Mouse (Mus musculus): ENCODE measurements around the gene Rab34.
A peak's percentile ranks its signal among the peaks of the same experiment; 100 is the strongest.

Rab34 gene

DNA sequence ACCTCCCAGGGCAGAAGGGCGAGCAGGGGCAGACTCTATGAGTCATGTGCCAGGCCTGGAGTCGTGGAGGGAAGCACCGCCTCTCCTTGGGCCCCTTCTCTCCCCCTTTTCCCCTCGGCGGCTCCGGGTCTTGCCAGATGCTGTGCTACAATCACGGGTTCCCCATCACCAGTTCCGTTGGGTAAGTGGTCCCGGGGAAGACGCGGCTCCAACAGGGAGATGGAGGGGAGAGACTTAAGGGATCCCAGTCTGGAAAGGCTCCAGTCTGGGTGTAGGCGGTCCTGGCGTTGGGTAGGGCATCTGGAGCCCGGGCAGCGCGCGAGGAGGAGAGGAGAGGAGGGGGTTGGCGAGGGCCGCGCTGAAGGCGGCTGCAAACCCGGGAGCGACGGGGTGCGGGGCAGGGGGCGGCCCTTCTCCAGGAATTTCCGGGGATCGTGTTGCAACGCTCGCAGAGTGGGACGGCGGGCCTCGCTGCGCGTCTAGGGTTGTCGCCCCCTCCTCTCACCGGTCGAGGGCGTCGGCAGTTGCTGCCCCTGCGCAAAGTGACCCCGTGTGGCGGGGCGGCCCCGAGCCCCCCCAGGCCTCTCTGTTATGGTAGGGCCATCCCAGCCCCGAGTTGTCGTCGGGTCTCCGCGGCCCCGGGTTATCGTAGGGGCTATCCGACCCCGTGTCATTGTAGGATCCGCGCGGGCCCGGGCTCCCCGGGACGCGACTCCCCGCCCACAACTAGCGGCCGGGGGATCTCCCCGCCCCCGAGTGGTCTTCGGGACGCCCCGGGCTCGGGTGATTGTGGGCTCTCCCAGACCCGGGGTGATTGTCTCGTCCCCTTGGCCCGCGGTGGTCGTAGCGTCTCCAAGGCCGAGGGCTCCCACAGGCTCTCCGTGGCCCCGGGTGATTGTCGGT, at the start of gene Rab34:
TSS of gene Rab34 (plus strand) at position 100 of the 903 bp plus-strand sequence.
- no peak for DNase-seq (ENCODE audit: low read depth in 2 of 2, low spot score in 2 of 2)

DNA sequence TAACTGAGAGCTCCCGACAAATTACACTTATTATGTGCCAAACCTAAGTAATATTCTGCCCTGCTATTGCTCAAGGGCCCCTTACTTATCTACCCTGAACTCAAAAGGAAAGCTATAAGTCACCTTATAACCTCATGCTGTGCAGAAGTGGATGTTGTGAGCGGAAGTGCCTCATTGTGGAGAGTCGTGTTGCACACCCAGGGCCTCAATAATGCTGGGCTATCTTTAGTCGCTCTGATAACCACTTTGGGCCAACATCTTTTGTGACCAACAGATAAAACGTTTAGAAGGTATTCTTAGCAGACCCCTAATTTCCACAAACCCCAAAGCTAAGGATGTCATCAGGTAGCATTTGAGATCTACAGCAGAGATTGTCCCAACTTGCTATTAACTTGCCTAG, 47.6 kb upstream of the Rab34 start:
- DNase-seq (ENCODE audit: low read depth in 2 of 2, low spot score in 2 of 2) = no peak

DNA sequence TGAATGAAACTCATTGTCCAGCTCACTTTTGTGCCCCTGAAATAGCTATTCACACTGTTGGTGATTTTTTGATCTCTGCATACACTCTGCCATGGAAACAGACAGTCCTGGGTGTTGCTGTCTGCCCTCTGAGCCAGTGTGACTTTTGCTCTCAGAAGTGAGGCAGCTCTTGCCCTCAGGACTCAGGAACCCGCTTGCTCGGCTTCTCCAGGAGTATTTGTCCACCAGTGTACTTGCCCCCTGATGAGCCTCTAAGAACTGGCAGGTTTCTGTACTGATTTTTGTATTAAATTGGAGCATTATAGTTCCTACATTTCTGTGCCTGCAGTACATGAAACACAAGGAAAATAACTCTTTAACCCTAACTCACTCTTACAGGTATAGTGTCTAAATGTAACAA, 44.7 kb upstream of the Rab34 start:
- no peak for DNase-seq (ENCODE audit: low read depth in 2 of 2, low spot score in 2 of 2)

DNA sequence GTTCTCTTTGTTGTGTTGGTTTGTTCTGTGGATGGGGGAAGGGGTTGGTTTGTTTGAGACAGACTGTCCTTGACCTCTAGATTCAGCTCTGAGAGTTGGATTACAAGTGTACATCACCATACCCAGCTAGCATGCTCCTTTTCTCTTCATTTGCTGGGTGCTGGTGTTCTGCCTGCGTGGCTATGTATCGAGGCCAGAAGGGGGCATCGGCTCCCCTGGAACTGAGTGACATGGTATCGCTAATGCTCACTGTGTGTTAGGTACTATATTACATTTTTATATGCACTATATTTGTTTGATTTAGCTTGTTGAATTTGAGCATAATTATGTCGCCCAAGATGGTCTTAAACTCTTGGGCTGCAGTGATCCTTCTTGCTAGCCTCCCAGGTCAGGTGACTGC, 42.1 kb upstream of the Rab34 start:
- no peak for DNase-seq (ENCODE audit: low read depth in 2 of 2, low spot score in 2 of 2)

DNA sequence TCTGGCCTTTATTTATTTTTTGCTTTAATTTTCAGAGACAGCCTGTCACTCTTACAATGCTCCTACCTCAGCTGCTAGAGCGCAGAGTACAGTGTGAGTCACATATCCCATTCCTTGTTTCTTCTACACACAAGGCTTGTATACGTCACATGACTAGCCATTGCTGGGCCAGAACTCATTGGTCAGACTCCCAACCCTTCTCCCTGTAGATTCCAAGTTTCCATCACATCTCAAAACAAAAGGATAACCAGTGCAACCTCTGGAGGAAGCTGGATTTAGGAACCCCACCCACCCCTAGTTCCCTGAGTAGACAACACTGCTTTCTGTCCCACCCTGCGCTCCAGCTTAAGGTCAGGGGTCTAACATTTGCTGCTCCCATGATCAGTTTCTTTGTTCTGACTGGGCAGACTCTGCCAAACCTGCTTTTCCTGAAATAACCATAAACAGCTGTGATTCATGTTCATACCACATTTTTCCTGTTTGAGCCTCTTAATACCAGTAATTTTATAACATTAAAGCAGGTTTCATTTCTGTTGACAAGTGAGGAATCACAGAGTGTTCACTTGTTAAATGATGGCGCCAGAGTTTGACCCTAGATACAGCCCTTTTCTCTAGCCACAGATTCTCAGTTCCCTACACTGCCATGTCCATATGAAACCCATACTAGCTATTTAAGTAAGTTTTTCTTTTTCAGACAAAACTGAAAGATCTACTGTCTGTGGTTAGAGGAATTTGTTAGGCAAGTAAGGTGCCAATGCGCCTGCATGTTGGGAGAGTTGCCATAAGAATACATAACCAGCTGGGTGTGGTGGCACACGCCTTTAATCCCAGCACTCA, 41.3 kb upstream of the Rab34 start:
- DNase-seq (ENCODE audit: low read depth in 2 of 2, low spot score in 2 of 2) = no peak

DNA sequence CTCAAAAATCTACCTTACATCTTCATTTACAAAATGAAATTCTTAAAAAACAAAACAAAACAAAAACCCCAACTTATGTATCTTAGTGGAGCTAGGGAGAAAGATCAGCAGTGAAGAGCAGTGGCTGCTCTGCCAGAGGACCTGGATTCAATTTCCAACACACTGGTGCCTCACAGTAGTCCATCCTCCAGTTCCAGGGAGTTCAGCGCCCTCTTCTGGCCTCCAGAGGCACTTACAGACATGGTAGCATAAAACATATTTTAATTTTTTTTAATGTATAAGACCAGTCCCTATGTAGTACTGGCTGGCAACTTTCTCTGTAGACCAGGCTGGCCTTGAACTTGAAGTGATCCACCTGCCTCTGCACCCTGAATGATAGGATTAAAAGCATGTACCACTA, 37.1 kb upstream of the Rab34 start:
- no peak for DNase-seq (ENCODE audit: low read depth in 2 of 2, low spot score in 2 of 2)

DNA sequence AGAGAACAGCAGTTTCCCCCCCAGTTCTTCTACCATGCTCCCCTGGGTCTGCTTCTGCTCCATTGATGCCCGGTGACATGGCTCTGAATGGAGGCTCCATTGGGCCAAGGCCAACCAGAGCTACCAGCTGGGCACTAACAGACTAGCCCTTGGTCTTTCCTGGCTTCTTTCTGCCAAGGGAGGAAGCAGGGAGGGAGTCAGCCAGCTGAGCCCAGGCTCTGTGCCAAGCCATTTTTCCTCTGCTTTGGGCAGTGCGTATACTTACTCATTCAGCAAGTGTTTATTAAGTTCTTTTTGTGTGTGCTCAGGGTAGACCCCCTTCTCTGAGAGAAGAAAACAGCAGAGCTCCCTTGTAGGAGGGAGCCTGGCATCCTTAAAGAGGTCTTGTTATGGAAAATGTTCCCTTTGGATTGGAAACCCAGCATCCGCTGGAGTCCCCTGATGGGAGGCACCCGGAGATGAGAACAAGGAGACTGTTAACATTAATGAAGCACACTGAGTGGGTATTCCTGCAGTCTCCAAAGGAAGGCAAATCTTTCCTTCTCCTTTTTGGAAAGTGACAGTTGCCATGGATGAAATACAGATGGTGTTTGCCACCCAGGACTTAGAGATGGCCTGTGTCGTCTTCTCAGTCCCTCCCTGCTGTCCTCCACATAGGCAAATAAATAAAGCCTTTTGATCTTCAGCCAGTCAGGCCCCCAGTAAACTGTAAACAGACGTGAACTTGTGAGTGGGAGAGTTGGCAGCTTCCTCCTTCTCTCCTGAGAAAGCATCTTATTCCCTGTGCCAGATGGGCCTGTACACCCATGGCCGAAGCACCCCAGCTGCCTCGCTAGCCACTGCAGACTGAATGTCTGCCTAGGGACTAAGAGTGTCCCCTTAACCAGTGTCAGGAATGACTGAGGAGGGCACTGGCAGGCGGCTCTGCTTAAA, 35.7 kb upstream of the Rab34 start:
- no peak for DNase-seq (ENCODE audit: low read depth in 2 of 2, low spot score in 2 of 2)

DNA sequence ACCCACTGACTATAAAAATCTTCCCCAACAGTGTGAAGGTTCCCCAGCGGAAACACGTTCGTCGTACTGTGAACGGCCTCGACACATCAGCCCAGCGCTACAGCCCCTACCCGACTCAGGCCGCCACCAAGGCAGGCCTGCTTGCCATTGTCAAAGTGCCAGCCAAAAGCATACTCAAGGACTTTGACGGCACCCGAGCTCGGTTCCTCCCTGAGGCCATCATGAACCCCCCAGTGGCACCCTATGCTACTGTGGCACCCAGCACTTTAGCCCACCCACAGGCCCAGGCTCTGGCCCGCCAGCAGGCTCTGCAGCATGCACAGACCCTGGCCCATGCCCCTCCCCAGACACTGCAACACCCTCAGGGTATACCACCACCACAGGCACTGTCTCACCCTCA, 34.5 kb upstream of the Rab34 start:
- DNase-seq (ENCODE audit: low read depth in 2 of 2, low spot score in 2 of 2) = no peak

DNA sequence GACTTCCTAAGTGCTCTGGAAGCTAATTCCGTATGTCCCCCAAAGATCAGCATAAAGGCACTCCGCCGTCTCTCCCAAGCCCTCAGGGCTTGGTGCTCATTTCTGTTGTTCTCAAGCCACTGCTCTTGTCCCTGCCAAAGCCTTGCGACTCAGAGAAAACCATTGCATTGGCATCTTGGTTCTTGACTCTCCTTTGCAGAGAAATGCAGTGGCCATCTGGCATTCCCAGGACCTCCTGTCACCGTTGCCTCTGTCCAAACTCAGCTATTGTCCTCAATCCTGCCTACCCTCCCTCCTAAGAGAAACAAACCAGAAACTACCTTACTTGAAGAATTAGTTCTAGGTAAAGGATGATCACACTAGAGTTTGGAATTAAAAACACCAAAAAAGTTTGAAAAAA, 32.6 kb upstream of the Rab34 start:
- no peak for DNase-seq (ENCODE audit: low read depth in 2 of 2, low spot score in 2 of 2)

DNA sequence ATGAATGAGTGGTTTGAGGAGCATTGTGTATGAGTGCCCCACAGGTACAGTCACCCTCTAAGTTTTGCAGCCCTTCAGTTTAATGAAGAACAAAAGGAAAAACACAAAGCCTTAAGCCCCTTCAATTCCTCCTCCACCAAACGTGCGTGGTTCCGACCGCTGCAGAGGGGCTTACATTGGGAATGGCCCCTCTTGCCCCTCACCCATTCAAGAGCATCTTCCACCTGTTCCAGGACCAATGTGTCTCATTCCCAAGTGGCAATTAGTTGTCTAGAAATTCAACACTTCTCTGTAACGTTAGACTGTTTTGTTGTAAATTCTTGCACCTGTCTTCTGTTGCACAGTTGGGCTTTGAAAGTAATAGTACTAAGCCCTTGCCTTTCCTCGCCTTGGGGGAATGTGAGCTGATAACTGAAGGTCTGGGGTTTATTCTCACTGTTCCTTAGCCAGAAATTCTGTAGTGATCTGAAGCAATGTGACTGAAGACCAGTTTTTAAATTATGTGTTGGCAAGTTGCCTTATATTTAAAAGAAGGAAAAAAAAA, 32.0 kb upstream of the Rab34 start:
- no peak for DNase-seq (ENCODE audit: low read depth in 2 of 2, low spot score in 2 of 2)

DNA sequence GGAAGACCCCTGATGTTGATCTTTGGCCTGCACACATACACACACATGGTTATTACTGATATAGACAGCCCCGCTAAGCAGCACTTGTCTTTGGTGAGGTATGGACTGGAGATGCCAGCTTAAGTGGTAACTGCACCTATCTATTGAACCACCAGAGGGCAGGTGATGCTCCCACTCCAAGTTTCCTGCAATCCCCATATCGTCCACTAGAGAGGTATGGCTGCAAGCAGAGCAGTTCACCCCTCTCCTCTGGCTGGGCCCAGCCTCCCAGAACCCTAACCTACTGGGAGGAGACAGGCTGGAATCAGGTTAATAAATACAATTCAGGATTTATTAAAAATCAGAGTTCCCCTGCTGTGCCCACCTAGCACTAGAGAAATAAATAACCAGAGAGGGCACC, 29.1 kb upstream of the Rab34 start:
- peak; percentile 78 to 88 for DNase-seq (ENCODE audit: low read depth in 2 of 2, low spot score in 2 of 2)

DNA sequence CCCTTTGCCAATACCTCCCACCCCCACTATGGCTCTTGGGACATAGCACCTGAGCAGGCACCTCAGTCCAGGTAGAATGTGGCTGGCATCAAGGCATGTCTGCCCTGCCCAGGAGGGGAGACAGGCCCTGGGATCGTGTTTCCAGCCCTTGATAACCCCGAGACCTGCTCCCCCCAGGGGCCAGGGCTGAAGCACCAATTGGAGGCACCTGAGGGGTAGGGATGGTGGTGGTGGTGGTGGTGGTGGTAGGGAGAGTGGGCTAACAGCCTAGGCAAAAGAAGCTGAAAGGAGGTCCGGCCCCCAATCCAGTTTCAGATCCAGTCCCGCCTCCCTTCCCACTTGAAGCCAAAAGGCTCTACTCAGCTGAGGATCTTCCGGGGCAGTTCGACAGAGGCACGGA, 28.7 kb upstream of the Rab34 start:
- no peak for DNase-seq (ENCODE audit: low read depth in 2 of 2, low spot score in 2 of 2)

DNA sequence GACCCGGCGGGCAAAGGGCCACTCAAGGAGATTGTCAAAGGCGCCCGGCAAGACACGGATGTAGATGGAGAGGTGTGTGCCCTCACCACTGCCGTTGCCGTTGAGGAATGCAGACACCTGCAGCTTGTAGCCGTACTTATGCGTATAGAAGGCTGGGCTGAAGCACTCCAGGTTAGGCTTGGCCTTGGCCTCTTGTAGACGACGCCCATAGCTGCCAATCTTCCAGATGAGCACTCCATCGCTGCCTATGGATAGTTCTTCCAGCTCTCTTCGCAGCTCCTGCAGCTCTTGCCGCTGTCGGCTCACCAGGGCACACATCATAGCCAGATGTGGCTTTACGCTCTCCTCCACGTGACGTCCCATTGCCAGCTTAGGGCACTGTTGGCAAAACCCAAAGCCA, 28.1 kb upstream of the Rab34 start:
- DNase-seq (ENCODE audit: low read depth in 2 of 2, low spot score in 2 of 2) = no peak

DNA sequence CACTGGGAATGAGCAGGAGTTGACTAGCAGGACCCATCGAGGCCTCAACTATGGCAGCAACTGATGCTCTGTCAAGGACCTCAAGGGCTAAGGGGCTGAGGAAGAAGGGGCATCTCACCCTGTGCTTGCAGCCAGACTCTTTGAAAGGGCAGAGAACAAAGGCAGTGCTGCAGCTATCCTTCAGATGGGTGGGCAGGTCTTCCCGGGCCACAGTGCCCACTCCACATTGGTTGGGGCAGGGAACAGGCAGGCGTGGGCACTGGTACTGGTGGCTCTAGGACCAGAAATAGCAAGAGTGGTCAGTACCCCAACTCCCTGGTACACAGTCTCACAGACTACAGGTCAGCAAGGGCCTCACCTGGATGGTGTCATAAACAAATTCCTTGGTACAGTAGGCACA, 27.6 kb upstream of the Rab34 start:
- no peak for DNase-seq (ENCODE audit: low read depth in 2 of 2, low spot score in 2 of 2)

DNA sequence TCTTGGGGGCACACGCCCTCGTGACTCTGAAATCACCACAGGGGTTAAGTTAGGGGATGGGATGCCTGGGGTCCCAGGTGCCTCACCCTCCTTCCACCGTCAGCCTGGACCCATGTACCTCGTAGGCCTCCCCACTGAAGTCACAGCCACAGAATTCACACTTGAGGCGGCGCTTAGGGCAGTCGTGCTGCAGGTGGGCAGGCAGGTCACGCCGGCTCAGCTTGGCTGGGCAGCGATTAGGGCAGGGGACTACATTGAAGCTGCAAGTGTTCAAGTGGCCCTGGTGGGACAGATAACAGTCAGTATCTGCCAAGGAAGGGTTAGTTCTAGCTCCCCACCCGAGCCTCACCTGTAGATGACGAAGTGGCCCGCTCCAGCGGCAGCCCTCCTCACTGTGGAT, 27.1 kb upstream of the Rab34 start:
- no peak for DNase-seq (ENCODE audit: low read depth in 2 of 2, low spot score in 2 of 2)

DNA sequence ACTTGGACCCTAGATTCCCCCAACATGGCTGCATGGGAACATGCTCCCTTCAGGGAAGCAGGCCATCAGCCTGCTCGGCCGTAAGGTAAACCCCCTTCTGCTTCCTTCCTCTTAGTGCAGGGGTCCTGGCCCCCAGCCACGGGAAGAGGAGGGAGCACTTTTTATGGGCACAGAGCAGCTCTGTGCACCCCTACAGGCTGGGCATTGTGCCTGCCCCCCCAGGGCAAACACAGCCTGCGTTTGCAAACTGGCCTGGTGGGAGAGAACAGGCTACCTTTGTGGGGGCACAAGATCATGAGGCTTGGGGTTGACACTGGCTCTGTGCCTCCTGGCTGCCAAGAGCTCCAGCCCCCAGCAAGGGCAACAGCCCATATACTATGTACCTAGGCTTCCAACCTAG, 26.3 kb upstream of the Rab34 start:
- DNase-seq (ENCODE audit: low read depth in 2 of 2, low spot score in 2 of 2) = no peak

DNA sequence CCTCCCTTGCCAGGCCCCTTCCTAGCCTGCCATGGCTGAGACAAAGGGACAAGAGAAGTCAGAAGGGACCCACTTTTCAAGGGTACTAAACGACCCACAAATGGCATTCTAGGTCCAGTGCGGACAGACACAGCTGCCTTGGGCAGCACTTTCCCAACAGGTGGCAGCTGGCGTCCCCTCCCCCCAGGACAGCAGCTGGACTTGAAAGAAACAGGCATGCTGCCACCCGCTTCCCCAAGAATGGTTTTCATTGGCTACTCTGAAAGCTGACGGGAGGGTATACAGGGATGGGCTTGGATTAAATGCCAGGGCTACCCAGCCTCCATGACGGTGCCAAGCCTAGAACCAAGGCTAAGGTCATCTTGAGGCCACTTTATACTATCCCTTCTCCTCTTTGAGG, 25.7 kb upstream of the Rab34 start:
- DNase-seq (ENCODE audit: low read depth in 2 of 2, low spot score in 2 of 2) = no peak

DNA sequence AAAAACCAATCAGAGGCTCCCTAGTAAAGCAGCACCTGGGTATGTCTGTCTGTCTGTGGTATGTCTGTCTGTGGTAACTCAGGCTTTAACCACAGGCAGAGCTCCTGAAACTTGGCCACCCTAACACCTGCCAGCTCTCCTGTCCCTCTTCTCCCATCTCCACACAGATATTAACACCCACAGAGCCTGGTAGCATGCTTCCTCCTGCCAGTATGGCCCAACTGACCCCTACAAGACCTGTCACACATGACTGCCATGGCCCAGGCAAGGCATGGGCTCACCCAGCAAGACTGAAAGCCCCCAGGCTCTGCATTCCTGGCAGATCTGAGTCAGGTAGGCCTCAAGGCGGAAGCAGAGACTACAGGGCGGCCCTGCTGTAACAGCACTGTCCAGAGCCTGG, 25.2 kb upstream of the Rab34 start:
- DNase-seq (ENCODE audit: low read depth in 2 of 2, low spot score in 2 of 2) = no peak

DNA sequence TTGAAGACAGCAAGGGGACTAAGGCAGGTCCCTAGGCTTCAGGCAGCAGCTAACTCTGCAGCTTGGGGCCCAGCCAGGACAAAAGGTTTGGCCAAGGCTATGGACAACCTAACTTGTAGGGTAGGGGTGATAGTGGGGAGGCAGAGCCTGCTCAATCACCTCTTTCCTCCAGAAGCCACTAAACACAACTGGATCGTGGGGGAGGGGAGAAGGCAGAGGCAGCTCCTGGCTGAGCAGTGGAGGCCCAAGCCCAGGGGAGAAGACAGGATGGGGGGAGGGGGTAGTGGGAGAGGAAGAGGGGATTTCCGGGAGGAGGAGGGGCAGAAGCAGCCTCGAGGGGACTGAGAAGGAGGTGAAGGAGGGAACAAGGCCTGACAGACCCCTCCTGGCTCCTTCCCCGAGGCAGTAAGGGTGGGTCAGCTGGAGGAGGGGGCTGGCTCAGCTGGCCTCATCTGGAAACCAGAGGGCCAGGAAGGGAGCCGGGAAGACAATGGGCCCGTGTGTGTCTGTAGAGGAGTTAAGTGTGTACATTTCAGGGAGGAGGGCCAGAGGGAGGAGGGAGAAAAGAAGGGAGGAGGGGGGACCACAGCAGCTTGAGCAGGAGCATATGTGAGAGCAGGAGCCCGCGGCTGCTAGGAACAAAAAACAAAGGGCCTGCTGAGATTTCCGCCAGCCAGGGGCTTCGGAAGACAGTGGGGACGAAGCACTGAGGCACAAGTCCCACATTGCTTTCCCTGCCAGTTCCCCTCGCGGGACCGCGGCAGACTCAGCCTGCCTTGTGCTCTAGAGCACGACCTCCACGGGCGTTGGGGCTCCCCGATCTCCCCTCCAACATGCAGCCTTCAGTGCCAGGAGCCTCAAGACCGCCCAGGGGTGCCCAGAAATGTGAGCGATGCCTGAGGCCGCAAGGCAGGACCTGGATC, 24.3 kb upstream of the Rab34 start:
- no peak for DNase-seq (ENCODE audit: low read depth in 2 of 2, low spot score in 2 of 2)

DNA sequence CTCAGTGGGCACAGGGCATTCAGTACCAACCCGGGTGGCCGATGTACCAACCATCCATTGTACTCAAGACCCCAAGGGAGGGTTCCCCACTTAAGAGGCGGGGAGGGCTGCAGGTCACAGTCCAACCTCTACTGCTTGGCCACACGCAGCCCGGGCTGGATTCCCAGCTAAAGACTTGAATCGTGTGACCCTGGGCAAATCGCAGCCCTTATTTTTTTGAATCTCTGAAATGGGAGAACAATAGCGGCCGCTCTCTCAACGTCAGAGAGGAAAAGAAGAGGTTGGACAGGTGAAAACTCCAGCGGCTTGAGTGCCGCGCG, 23.7 kb upstream of the Rab34 start:
- DNase-seq (ENCODE audit: low read depth in 2 of 2, low spot score in 2 of 2) = no peak
